Mouse (Mus musculus) heart, adult 8-10 months (tissue): Measurements from ENCODE around the gene Fbp2. TPM values are rescaled to one million over a fixed set of nuclear protein-coding genes. Genes with fewer than 3 reads are reported as not detected.
"Not testable (repeated sequence)": the region's sequence is repeated elsewhere in the genome, so short reads cannot be mapped to it uniquely, and the experiment has no call there.

Experiments used
- DNase-seq: peaks from one replicate; pipeline ENCODE4 v3.0.0; 2022; ENCODE audit warnings: low spot score
- total RNA-seq, 4 experiments: library from RNA; stranded (reverse); gene quantifications; 2 replicates each; pipeline ENCODE4 v1.2.4; 2022

Gene Fbp2
- total RNA-seq, 4 experiments from 2014 or later = 22.4 to 35.1 (median 26.2) TPM

- no peak for DNase-seq
Measured at GRCm38 (mm10) chr13:62865651-62866315, 7.6 kb upstream of the Fbp2 start.

- no peak for DNase-seq
Measured at GRCm38 (mm10) chr13:62863771-62864170, 5.5 kb upstream of the Fbp2 start.

- DNase-seq = no peak
Measured at GRCm38 (mm10) chr13:62862875-62863274, 4.7 kb upstream of the Fbp2 start.

GRCm38 (mm10) chr13:62860068-62860467, 1.8 kb upstream of the Fbp2 start:
- no peak for DNase-seq

- DNase-seq = peak; percentile 39
Measured at GRCm38 (mm10) chr13:62859251-62859650, 1.0 kb upstream of the Fbp2 start.

- DNase-seq = peak; percentile 42
Measured at GRCm38 (mm10) chr13:62856850-62857249, 1.4 kb downstream of the Fbp2 start.

GRCm38 (mm10) chr13:62856305-62856675, 1.9 kb downstream of the Fbp2 start:
- peak; percentile 78 for DNase-seq

GRCm38 (mm10) chr13:62855396-62856304, 2.6 kb downstream of the Fbp2 start:
- DNase-seq = no peak

GRCm38 (mm10) chr13:62854666-62855065, 3.6 kb downstream of the Fbp2 start:
- peak; percentile 63 for DNase-seq

GRCm38 (mm10) chr13:62833341-62833740, 24.9 kb downstream of the Fbp2 start:
- no peak for DNase-seq

GRCm38 (mm10) chr13:62832239-62832638, 26.0 kb downstream of the Fbp2 start:
- no peak for DNase-seq

GRCm38 (mm10) chr13:62815705-62816104, 42.5 kb downstream of the Fbp2 start:
- DNase-seq = not testable (repeated sequence)

- DNase-seq = no peak
Measured at GRCm38 (mm10) chr13:62812713-62813112, 45.5 kb downstream of the Fbp2 start.

GRCm38 (mm10) chr13:62807981-62808380, 50.2 kb downstream of the Fbp2 start:
- not testable (repeated sequence) for DNase-seq

Other genes with a start within 250 kb of the Fbp2 start
- 1 to 10 TPM in 3 of 4 experiments, under 1 TPM in 1; 0.54 to 2.6 (median 1.5) TPM for gene 6720489N17Rik, start 234.2 kb downstream of the Fbp2 start, total RNA-seq
- 1 to 10 TPM; 2.0 to 2.4 (median 2.2) TPM for gene Platr25, start 97.7 kb downstream of the Fbp2 start, total RNA-seq
- gene Gm5141, start 72.6 kb downstream of the Fbp2 start, total RNA-seq = 1 to 10 TPM in 1 of 4 experiments, under 1 TPM in 3; 0.57 to 1.9 (median 0.78) TPM
- not detected for gene Fbp1, start 29.9 kb upstream of the Fbp2 start, total RNA-seq
- gene 2010111I01Rik, start 106.5 kb upstream of the Fbp2 start, total RNA-seq = 100 to 1,000 TPM in 2 of 4 experiments, 10 to 100 TPM in 2; 91.5 to 112 (median 98.3) TPM